Mouse (Mus musculus): Measurements from ENCODE around the gene Phactr1.

- TF ChIP-seq ZKSCAN1 (IDR thresholded peaks at IDR 0.05; ENCODE audit: low read depth, low read length) (no peak), CTCF (IDR thresholded peaks at IDR 0.05 in 2 of 3, conservative IDR thresholded peaks at IDR 0.05 in 1 of 3; ENCODE audit: control insufficient read depth in 1 of 3, insufficient read depth in 1 of 3, low read depth in 2 of 3, low read length in 3 of 3, poor library complexity in 1 of 3, severe bottlenecking in 1 of 3) (no peak), SIN3A (IDR thresholded peaks at IDR 0.05; ENCODE audit: low read length) (no peak), EP300 (IDR thresholded peaks at IDR 0.05; ENCODE audit: low read depth in 1 of 2, low read length in 2 of 2) (no peak), NRF1 (IDR thresholded peaks at IDR 0.05; ENCODE audit: insufficient read depth, low read depth, low read length, poor library complexity, severe bottlenecking) (no peak), TCF12 (IDR thresholded peaks at IDR 0.05; ENCODE audit: low read depth, low read length) (no peak), CHD2 (IDR thresholded peaks at IDR 0.05; ENCODE audit: low read length) (no peak), POLR2A (IDR thresholded peaks at IDR 0.05; ENCODE audit: control insufficient read depth in 1 of 2, insufficient read depth in 1 of 2, low read depth in 1 of 2, low read length in 2 of 2, poor library complexity in 1 of 2) (no peak), E2F4 (IDR thresholded peaks at IDR 0.05; ENCODE audit: borderline replicate concordance, low read depth, low read length) (no peak), NELFE (IDR thresholded peaks at IDR 0.05; ENCODE audit: low read depth, low read length) (no peak), KAT2A (conservative IDR thresholded peaks at IDR 0.05; ENCODE audit: low read depth, low read length) (no peak), POLR2AphosphoS2 (IDR thresholded peaks at IDR 0.05; ENCODE audit: low read length) (no peak), HCFC1 (IDR thresholded peaks at IDR 0.05; ENCODE audit: low read depth, low read length) (no peak)
These were observed 382.9 kb downstream of the Phactr1 start for GRCm38 (mm10) chr13:43063355-43063754.
